Mouse (Mus musculus): ENCODE data around the gene 1600002K03Rik. TPM values are rescaled to one million over a fixed set of nuclear protein-coding genes. Genes with fewer than 3 reads are reported as not detected.

The 1600002K03Rik gene
- polyA plus RNA-seq, 1 experiment from 2014 or later, result 10.6 TPM

- Histone ChIP-seq H3K4me1 (replicated peaks; ENCODE audit: control insufficient read depth, insufficient read depth, low read length) (peaks cover 69% of the 10 kb centered on the region), H3K27ac (ENCODE audit: low read length) (peak overlapping the region; percentile 96; the same call in 1 of the 2 replicates), H3K9me3 (ENCODE audit: control insufficient read depth, low read length) (no peaks in the 10 kb centered on the region), H3K4me2 (ENCODE audit: low read length) (peak overlapping the region; percentile 67), H3K27me3 (replicated peaks; ENCODE audit: control insufficient read depth, insufficient read depth, low read length) (no peaks in the 10 kb centered on the region), H3K36me3 (ENCODE audit: control insufficient read depth, insufficient read depth) (peaks cover 18% of the 10 kb centered on the region), H3K9ac (replicated peaks; ENCODE audit: low read depth, low read length) (peak overlapping the region; percentile 95), H3K4me3 (replicated peaks; ENCODE audit: low read length) (peak overlapping the region; percentile 63)
- no peak for ATAC-seq
- WGBS, result 71% methylated on average over 1 of the region's 1 CpGs
Observed at GRCm38 (mm10) chr10:80169070-80169469, 3.7 kb upstream of the 1600002K03Rik start.

GRCm38 (mm10) chr10:80169651-80170050 lies 3.1 kb upstream of the 1600002K03Rik start:
- 93% methylated on average over 7 of the region's 7 CpGs for WGBS
- no peak overlapping the region for H3K4me3 ChIP-seq (replicated peaks; ENCODE audit: low read length)
- peaks cover 18% of the 10 kb centered on the region for H3K36me3 ChIP-seq (ENCODE audit: control insufficient read depth, insufficient read depth)
- H3K9me3 ChIP-seq (ENCODE audit: control insufficient read depth, low read length), result no peaks in the 10 kb centered on the region
- no peak overlapping the region for H3K4me2 ChIP-seq (ENCODE audit: low read length)
- no peaks in the 10 kb centered on the region for H3K27me3 ChIP-seq (replicated peaks; ENCODE audit: control insufficient read depth, insufficient read depth, low read length)
- no peak for ATAC-seq
- H3K27ac ChIP-seq (ENCODE audit: low read length), result no peak overlapping the region
- no peak overlapping the region; the same call in 1 of the 2 replicates for H3K9ac ChIP-seq (replicated peaks; ENCODE audit: low read depth, low read length)
- H3K4me1 ChIP-seq (replicated peaks; ENCODE audit: control insufficient read depth, insufficient read depth, low read length), result peaks cover 63% of the 10 kb centered on the region

- no peaks in the 10 kb centered on the region for H3K9me3 ChIP-seq (ENCODE audit: control insufficient read depth, low read length)
- peaks cover 59% of the 10 kb centered on the region for H3K4me1 ChIP-seq (replicated peaks; ENCODE audit: control insufficient read depth, insufficient read depth, low read length)
- peaks cover 18% of the 10 kb centered on the region for H3K36me3 ChIP-seq (ENCODE audit: control insufficient read depth, insufficient read depth)
- no peak overlapping the region; the same call in 1 of the 2 replicates for H3K9ac ChIP-seq (replicated peaks; ENCODE audit: low read depth, low read length)
- 97% methylated on average over 16 of the region's 16 CpGs for WGBS
- no peak overlapping the region for H3K4me2 ChIP-seq (ENCODE audit: low read length)
- no peak overlapping the region for H3K27ac ChIP-seq (ENCODE audit: low read length)
- no peak for ATAC-seq
- no peak overlapping the region for H3K4me3 ChIP-seq (replicated peaks; ENCODE audit: low read length)
- H3K27me3 ChIP-seq (replicated peaks; ENCODE audit: control insufficient read depth, insufficient read depth, low read length), result no peaks in the 10 kb centered on the region
Observed at GRCm38 (mm10) chr10:80170052-80170451, 2.7 kb upstream of the 1600002K03Rik start.

- Histone ChIP-seq H3K9me3 (ENCODE audit: control insufficient read depth, low read length) (no peaks in the 10 kb centered on the region), H3K4me1 (replicated peaks; ENCODE audit: control insufficient read depth, insufficient read depth, low read length) (peaks cover 54% of the 10 kb centered on the region), H3K4me3 (replicated peaks; ENCODE audit: low read length) (no peak overlapping the region), H3K27me3 (replicated peaks; ENCODE audit: control insufficient read depth, insufficient read depth, low read length) (no peaks in the 10 kb centered on the region), H3K9ac (replicated peaks; ENCODE audit: low read depth, low read length) (no peak overlapping the region), H3K27ac (ENCODE audit: low read length) (no peak overlapping the region), H3K36me3 (ENCODE audit: control insufficient read depth, insufficient read depth) (peaks cover 18% of the 10 kb centered on the region), H3K4me2 (ENCODE audit: low read length) (no peak overlapping the region)
- WGBS, result 97% methylated on average over 19 of the region's 19 CpGs
- no peak for ATAC-seq
Observed at GRCm38 (mm10) chr10:80170601-80171021, 2.1 kb upstream of the 1600002K03Rik start.

GRCm38 (mm10) chr10:80171252-80171651 lies 1.5 kb upstream of the 1600002K03Rik start:
- no peaks in the 10 kb centered on the region for H3K27me3 ChIP-seq (replicated peaks; ENCODE audit: control insufficient read depth, insufficient read depth, low read length)
- H3K36me3 ChIP-seq (ENCODE audit: control insufficient read depth, insufficient read depth), result peaks cover 18% of the 10 kb centered on the region
- WGBS, result 92% methylated on average over 15 of the region's 15 CpGs
- no peaks in the 10 kb centered on the region for H3K9me3 ChIP-seq (ENCODE audit: control insufficient read depth, low read length)
- H3K4me3 ChIP-seq (replicated peaks; ENCODE audit: low read length), result no peak overlapping the region
- peaks cover 52% of the 10 kb centered on the region for H3K4me1 ChIP-seq (replicated peaks; ENCODE audit: control insufficient read depth, insufficient read depth, low read length)
- H3K4me2 ChIP-seq (ENCODE audit: low read length), result no peak overlapping the region
- no peak for ATAC-seq
- H3K9ac ChIP-seq (replicated peaks; ENCODE audit: low read depth, low read length), result no peak overlapping the region
- H3K27ac ChIP-seq (ENCODE audit: low read length), result no peak overlapping the region

- H3K36me3 ChIP-seq (ENCODE audit: control insufficient read depth, insufficient read depth), result peaks cover 18% of the 10 kb centered on the region
- H3K9ac ChIP-seq (replicated peaks; ENCODE audit: low read depth, low read length), result peak overlapping the region; percentile 74
- ATAC-seq, result no peak
- H3K9me3 ChIP-seq (ENCODE audit: control insufficient read depth, low read length), result no peaks in the 10 kb centered on the region
- WGBS, result 82% methylated on average over 45 of the region's 45 CpGs
- no peaks in the 10 kb centered on the region for H3K27me3 ChIP-seq (replicated peaks; ENCODE audit: control insufficient read depth, insufficient read depth, low read length)
- peaks cover 47% of the 10 kb centered on the region for H3K4me1 ChIP-seq (replicated peaks; ENCODE audit: control insufficient read depth, insufficient read depth, low read length)
- peak overlapping the region; percentile 63 for H3K4me2 ChIP-seq (ENCODE audit: low read length)
- H3K27ac ChIP-seq (ENCODE audit: low read length), result peak overlapping the region; percentile 93
- H3K4me3 ChIP-seq (replicated peaks; ENCODE audit: low read length), result no peak overlapping the region; the same call in 1 of the 2 replicates
Observed at GRCm38 (mm10) chr10:80171760-80172526, 801 bp upstream of the 1600002K03Rik start.

- 10% methylated on average over 11 of the region's 11 CpGs for WGBS
- Histone ChIP-seq H3K4me2 (ENCODE audit: low read length) (peak overlapping the region; percentile 63), H3K9me3 (ENCODE audit: control insufficient read depth, low read length) (no peaks in the 10 kb centered on the region), H3K4me1 (replicated peaks; ENCODE audit: control insufficient read depth, insufficient read depth, low read length) (peaks cover 44% of the 10 kb centered on the region), H3K36me3 (ENCODE audit: control insufficient read depth, insufficient read depth) (peaks cover 18% of the 10 kb centered on the region), H3K27me3 (replicated peaks; ENCODE audit: control insufficient read depth, insufficient read depth, low read length) (no peaks in the 10 kb centered on the region), H3K9ac (replicated peaks; ENCODE audit: low read depth, low read length) (peak overlapping the region; percentile 54), H3K4me3 (replicated peaks; ENCODE audit: low read length) (peak overlapping the region; percentile 59), H3K27ac (ENCODE audit: low read length) (peak overlapping the region; percentile 93)
- no peak for ATAC-seq
Observed at GRCm38 (mm10) chr10:80173358-80173757, 614 bp downstream of the 1600002K03Rik start.

GRCm38 (mm10) chr10:80173955-80174640 lies 1.4 kb downstream of the 1600002K03Rik start:
- no peak overlapping the region for H3K9ac ChIP-seq (replicated peaks; ENCODE audit: low read depth, low read length)
- WGBS, result 84% methylated on average over 10 of the region's 10 CpGs
- peaks cover 38% of the 10 kb centered on the region for H3K4me1 ChIP-seq (replicated peaks; ENCODE audit: control insufficient read depth, insufficient read depth, low read length)
- no peak overlapping the region for H3K4me2 ChIP-seq (ENCODE audit: low read length)
- H3K27me3 ChIP-seq (replicated peaks; ENCODE audit: control insufficient read depth, insufficient read depth, low read length), result no peaks in the 10 kb centered on the region
- ATAC-seq, result no peak
- peaks cover 18% of the 10 kb centered on the region for H3K36me3 ChIP-seq (ENCODE audit: control insufficient read depth, insufficient read depth)
- no peak overlapping the region for H3K4me3 ChIP-seq (replicated peaks; ENCODE audit: low read length)
- no peaks in the 10 kb centered on the region for H3K9me3 ChIP-seq (ENCODE audit: control insufficient read depth, low read length)
- no peak overlapping the region for H3K27ac ChIP-seq (ENCODE audit: low read length)

GRCm38 (mm10) chr10:80174705-80175104 lies 2.0 kb downstream of the 1600002K03Rik start:
- 56% methylated on average over 2 of the region's 2 CpGs for WGBS
- H3K27ac ChIP-seq (ENCODE audit: low read length), result no peak overlapping the region
- peaks cover 33% of the 10 kb centered on the region for H3K4me1 ChIP-seq (replicated peaks; ENCODE audit: control insufficient read depth, insufficient read depth, low read length)

More at GRCm38 (mm10) chr10:80174705-80175104, 2.0 kb downstream of the 1600002K03Rik start:
- Histone ChIP-seq H3K9ac (replicated peaks; ENCODE audit: low read depth, low read length) (no peak overlapping the region), H3K36me3 (ENCODE audit: control insufficient read depth, insufficient read depth) (peaks cover 18% of the 10 kb centered on the region), H3K4me2 (ENCODE audit: low read length) (no peak overlapping the region), H3K4me3 (replicated peaks; ENCODE audit: low read length) (no peak overlapping the region), H3K9me3 (ENCODE audit: control insufficient read depth, low read length) (no peaks in the 10 kb centered on the region), H3K27me3 (replicated peaks; ENCODE audit: control insufficient read depth, insufficient read depth, low read length) (no peaks in the 10 kb centered on the region)
- ATAC-seq, result no peak

Data from forebrain, embryonic 16.5 days (tissue).